Mouse (Mus musculus): Measurements from ENCODE around the gene Aida. TPM values are rescaled to one million over a fixed set of nuclear protein-coding genes. Genes with fewer than 3 reads are reported as not detected.
A peak's percentile ranks its signal among the peaks of the same experiment; 100 is the strongest.
"Not testable (repeated sequence)": the region's sequence is repeated elsewhere in the genome, so short reads cannot be mapped to it uniquely, and the experiment has no call there.

Aida gene
- polyA plus RNA-seq, 1 experiment from 2014 or later, result 36.9 TPM

DNA sequence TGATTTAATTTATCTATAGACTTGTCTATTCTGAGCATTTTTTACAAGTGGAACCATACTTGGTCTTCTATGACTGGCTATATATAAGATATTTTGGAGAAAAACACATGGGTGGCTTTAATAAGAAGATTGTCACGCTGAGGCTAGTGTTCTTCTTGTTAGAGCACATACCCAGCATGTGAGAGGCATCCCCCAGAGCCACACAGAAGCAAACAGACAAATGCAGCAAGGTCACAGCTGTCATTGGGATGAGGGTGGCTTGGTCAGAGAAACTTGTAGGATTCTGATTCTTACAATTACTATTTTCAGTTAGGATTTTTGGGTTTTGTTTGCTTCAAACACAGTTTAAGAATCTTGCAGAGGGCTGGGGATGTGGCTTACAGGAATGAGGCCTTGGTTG is 12.1 kb downstream of the Aida start:
- Histone ChIP-seq H3K36me3 (ENCODE audit: insufficient read depth, low read length) (0 out of 2 replicates have a peak, but pooled peaks cover 4% of the 10 kb centered on the region), H3K27ac (no peak overlapping the region), H3K4me3 (replicated peaks; ENCODE audit: low read depth, low read length) (no peak overlapping the region), H3K4me2 (ENCODE audit: low read length) (no peak overlapping the region), H3K9ac (ENCODE audit: low read depth, low read length) (no peak overlapping the region), H3K27me3 (ENCODE audit: insufficient read depth, low read length) (no peaks in the 10 kb centered on the region), H3K9me3 (replicated peaks; ENCODE audit: low read length) (no peaks in the 10 kb centered on the region), H3K4me1 (replicated peaks; ENCODE audit: insufficient read depth, low read length) (no peaks in the 10 kb centered on the region)
- ATAC-seq (replicated peaks; ENCODE audit: low FRiP score, low read depth) (no peak), DNase-seq (ENCODE audit: low spot score) (no peak)
- TF ChIP-seq CTCF (IDR thresholded peaks at IDR 0.05; ENCODE audit: low read depth), result no peak
- WGBS, result 97% methylated on average over 1 of the region's 1 CpGs

DNA sequence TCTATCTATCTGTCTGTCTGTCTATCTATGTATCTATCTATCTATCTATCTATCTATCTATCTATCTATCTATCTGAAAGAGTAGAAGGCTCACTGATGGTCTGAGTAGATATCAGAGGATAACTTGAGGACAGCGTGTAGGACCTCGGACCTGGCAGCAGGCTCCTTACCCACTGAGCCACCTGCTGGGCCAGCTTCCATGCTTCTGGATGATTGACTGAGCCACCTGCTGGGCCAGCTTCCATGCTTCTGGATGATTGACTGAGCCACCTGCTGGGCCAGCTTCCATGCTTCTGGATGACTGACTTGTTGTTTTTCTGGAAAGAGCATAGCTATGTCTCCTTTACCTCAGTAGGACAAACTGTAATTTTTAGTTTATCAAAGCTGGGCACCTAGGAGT is 13.2 kb downstream of the Aida start:
- H3K4me3 ChIP-seq (replicated peaks; ENCODE audit: low read depth, low read length); DNase-seq (ENCODE audit: low spot score); H3K9me3 ChIP-seq (replicated peaks; ENCODE audit: low read length); H3K27me3 ChIP-seq (ENCODE audit: insufficient read depth, low read length); H3K9ac ChIP-seq (ENCODE audit: low read depth, low read length); H3K27ac ChIP-seq; ATAC-seq (replicated peaks; ENCODE audit: low FRiP score, low read depth); H3K36me3 ChIP-seq (ENCODE audit: insufficient read depth, low read length); H3K4me1 ChIP-seq (replicated peaks; ENCODE audit: insufficient read depth, low read length); H3K4me2 ChIP-seq (ENCODE audit: low read length): not testable (repeated sequence)
- WGBS, result 89% methylated on average over 2 of the region's 2 CpGs

DNA sequence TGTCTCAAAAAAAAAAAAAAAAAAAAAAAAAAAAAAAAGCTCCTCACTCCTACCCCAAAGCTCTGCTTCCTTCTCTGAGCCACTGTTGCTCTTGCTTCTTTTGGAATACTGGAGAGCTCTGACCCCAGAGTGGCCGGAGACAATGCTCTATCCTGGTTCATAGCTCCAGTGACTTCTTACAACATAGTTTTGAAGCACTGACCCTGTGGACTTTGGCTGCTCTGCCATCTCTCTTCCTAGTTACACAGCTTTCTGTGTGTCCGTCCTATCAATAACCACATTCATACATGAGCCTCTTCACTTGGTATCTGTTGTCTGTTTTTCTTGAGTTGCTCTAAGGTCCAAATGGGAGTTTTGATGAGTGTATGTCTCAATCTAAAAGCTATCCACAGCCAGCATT is 15.7 kb downstream of the Aida start:
- H3K4me2 ChIP-seq (ENCODE audit: low read length), result no peak overlapping the region
- WGBS, result 89% methylated on average over 2 of the region's 2 CpGs
- TF ChIP-seq CTCF (IDR thresholded peaks at IDR 0.05; ENCODE audit: low read depth), result no peak
- no peak overlapping the region for H3K27ac ChIP-seq
- H3K4me3 ChIP-seq (replicated peaks; ENCODE audit: low read depth, low read length), result no peak overlapping the region
- H3K9me3 ChIP-seq (replicated peaks; ENCODE audit: low read length), result no peaks in the 10 kb centered on the region
- no peak overlapping the region for H3K9ac ChIP-seq (ENCODE audit: low read depth, low read length)
- H3K36me3 ChIP-seq (ENCODE audit: insufficient read depth, low read length), result peaks cover 19% of the 10 kb centered on the region
- ATAC-seq (replicated peaks; ENCODE audit: low FRiP score, low read depth) (no peak), DNase-seq (ENCODE audit: low spot score) (no peak)
- no peaks in the 10 kb centered on the region for H3K27me3 ChIP-seq (ENCODE audit: insufficient read depth, low read length)
- H3K4me1 ChIP-seq (replicated peaks; ENCODE audit: insufficient read depth, low read length), result no peaks in the 10 kb centered on the region

DNA sequence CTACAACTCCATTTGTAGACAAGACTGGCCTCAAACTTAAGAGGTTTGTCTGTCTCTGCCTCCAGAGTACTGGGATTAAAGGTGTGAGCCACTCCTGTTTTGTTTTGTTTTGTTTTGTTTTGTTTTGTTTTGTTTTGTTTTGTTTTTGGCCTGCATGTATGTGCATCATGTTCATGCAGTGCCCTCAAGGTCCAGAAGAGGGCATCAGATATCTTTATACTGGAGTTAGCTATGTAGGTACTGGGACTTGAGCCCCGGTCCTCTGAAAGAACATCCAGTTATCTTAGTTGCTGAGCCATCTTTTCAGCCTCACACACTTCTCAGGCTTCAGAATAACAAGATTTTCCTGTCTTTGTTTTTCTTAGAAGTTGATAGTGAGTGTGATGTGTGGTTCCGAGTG is 19.4 kb downstream of the Aida start:
- peaks cover 32% of the 10 kb centered on the region for H3K36me3 ChIP-seq (ENCODE audit: insufficient read depth, low read length)
- DNase-seq (ENCODE audit: low spot score) (no peak), ATAC-seq (replicated peaks; ENCODE audit: low FRiP score, low read depth) (no peak)

DNA sequence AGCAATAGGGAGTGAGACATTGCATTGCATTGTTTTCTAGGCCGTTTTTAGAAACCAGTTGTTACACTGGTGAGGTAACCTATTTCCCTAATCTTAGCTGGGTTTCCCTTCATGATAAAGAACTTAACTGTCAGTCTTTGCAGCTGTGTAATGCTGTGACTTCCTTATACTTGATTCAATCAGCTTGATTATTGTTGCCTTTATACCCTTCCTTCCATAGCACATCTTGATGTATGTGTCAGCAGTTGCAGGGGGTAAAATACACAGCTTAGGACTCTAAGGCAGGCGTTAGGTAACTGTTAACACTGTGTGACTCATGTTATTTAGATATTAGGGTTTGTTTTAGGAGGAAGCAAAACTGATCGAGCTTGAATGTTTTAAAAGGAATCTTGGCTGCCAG is 24.3 kb downstream of the Aida start:
- Histone ChIP-seq H3K9ac (ENCODE audit: low read depth, low read length) (no peak overlapping the region), H3K4me2 (ENCODE audit: low read length) (no peak overlapping the region), H3K9me3 (replicated peaks; ENCODE audit: low read length) (no peaks in the 10 kb centered on the region), H3K36me3 (ENCODE audit: insufficient read depth, low read length) (peaks cover 28% of the 10 kb centered on the region), H3K27me3 (ENCODE audit: insufficient read depth, low read length) (no peaks in the 10 kb centered on the region), H3K4me1 (replicated peaks; ENCODE audit: insufficient read depth, low read length) (no peaks in the 10 kb centered on the region), H3K4me3 (replicated peaks; ENCODE audit: low read depth, low read length) (no peak overlapping the region), H3K27ac (no peak overlapping the region)
- TF ChIP-seq CTCF (IDR thresholded peaks at IDR 0.05; ENCODE audit: low read depth), result no peak
- DNase-seq (ENCODE audit: low spot score) (no peak), ATAC-seq (replicated peaks; ENCODE audit: low FRiP score, low read depth) (no peak)
- 81% methylated on average over 3 of the region's 3 CpGs for WGBS

More for the DNA sequence above, 19.4 kb downstream of the Aida start:
- Histone ChIP-seq H3K9ac (ENCODE audit: low read depth, low read length) (no peak overlapping the region), H3K27ac (no peak overlapping the region), H3K4me3 (replicated peaks; ENCODE audit: low read depth, low read length) (no peak overlapping the region), H3K4me2 (ENCODE audit: low read length) (no peak overlapping the region), H3K9me3 (replicated peaks; ENCODE audit: low read length) (no peaks in the 10 kb centered on the region), H3K4me1 (replicated peaks; ENCODE audit: insufficient read depth, low read length) (no peaks in the 10 kb centered on the region), H3K27me3 (ENCODE audit: insufficient read depth, low read length) (no peaks in the 10 kb centered on the region)
- WGBS, result 88% methylated on average over 2 of the region's 2 CpGs
- TF ChIP-seq CTCF (IDR thresholded peaks at IDR 0.05; ENCODE audit: low read depth), result peak; percentile 22; the same call in 1 of the 2 replicates

GRCm38 (mm10) chr1:183322496-183322895 is 26.1 kb downstream of the Aida start:
- H3K27me3 ChIP-seq (ENCODE audit: insufficient read depth, low read length); H3K27ac ChIP-seq; ATAC-seq (replicated peaks; ENCODE audit: low FRiP score, low read depth); DNase-seq (ENCODE audit: low spot score); H3K9ac ChIP-seq (ENCODE audit: low read depth, low read length); H3K4me3 ChIP-seq (replicated peaks; ENCODE audit: low read depth, low read length); H3K4me1 ChIP-seq (replicated peaks; ENCODE audit: insufficient read depth, low read length); H3K9me3 ChIP-seq (replicated peaks; ENCODE audit: low read length); H3K4me2 ChIP-seq (ENCODE audit: low read length): not testable (repeated sequence)
- peaks cover 34% of the 10 kb centered on the region for H3K36me3 ChIP-seq (ENCODE audit: insufficient read depth, low read length)
- WGBS, result 80% methylated on average over 5 of the region's 5 CpGs

- WGBS, result 99% methylated on average over 2 of the region's 2 CpGs
- no peak for TF ChIP-seq CTCF (IDR thresholded peaks at IDR 0.05; ENCODE audit: low read depth)
- no peaks in the 10 kb centered on the region for H3K9me3 ChIP-seq (replicated peaks; ENCODE audit: low read length)
- no peak overlapping the region for H3K27ac ChIP-seq
- no peak overlapping the region for H3K9ac ChIP-seq (ENCODE audit: low read depth, low read length)
- DNase-seq (ENCODE audit: low spot score) (no peak), ATAC-seq (replicated peaks; ENCODE audit: low FRiP score, low read depth) (no peak)
- H3K4me2 ChIP-seq (ENCODE audit: low read length), result no peak overlapping the region
- peaks cover 39% of the 10 kb centered on the region for H3K36me3 ChIP-seq (ENCODE audit: insufficient read depth, low read length)
- no peaks in the 10 kb centered on the region for H3K27me3 ChIP-seq (ENCODE audit: insufficient read depth, low read length)
- H3K4me1 ChIP-seq (replicated peaks; ENCODE audit: insufficient read depth, low read length), result no peaks in the 10 kb centered on the region
- H3K4me3 ChIP-seq (replicated peaks; ENCODE audit: low read depth, low read length), result no peak overlapping the region
Measured at GRCm38 (mm10) chr1:183323923-183324322, 27.5 kb downstream of the Aida start.

Measured in kidney, postnatal 0 days (tissue).